Mouse (Mus musculus) R1 (cell line): ENCODE results near the gene Cpxm1.
"Not testable (repeated sequence)": the region's sequence is repeated elsewhere in the genome, so short reads cannot be mapped to it uniquely, and the experiment has no call there.

Experiments
- DNase-seq: peaks from one replicate; pipeline ENCODE4 v3.0.0-alpha.2; 2018; ENCODE audit warnings: low read depth, low spot score

Cpxm1 gene

DNA sequence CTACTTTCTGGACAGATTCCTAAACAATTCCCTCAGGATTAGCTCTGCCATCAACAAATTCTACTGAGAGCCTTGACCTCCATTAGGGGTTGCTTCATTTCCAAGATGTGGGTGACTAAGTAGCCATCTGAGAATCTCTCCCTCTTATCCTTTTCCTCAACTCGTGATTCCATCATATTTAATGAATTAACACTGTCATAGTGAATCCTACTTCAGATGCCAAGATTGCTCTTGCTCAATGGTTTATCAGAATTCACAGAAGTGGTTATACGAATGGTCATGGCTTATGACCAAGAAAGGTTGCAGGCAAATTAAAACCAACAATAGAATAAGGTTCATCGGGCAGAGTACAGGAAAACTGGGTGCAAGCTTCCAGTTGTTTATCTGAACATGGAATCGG, 4.5 kb upstream of the Cpxm1 start:
- DNase-seq: no peak

DNA sequence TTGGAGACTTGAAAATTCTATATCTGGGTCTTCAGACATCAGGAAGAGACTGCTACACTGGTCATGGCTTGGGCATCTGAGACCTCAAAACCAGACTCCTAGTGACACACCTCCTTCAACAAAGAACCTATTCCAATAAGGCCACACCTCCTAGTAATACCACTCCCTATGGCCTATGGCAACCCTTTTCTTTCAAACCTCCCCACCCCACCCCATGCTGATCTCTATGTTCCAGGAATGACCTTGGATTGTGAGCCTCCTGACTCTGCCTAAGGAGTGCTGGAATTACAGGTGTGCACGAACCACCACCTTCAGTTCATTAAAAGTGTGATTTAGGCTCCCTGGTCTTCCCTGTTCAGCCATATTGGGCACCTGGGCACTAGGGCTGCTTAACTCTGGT, 2.7 kb upstream of the Cpxm1 start:
- peak; percentile 83 for DNase-seq

DNA sequence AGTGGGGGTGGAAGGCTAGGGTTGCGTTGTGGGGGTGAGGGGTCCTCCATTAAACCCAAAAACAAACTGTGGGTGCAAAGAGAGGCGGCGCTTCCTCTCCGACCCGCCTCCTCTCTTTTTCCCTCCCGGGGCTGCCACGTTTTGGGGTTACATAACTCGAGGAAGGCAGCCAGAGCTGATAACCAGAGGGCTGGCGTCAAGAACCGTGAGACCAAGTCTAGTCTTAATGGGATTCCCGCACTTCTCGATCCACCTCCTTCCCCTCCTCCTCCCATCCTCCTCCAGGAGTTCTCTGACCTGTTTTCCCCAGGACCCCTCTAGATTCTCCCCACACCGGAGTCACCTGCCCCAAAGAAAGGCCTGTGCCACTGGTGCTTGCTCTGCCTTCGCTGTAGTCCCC, 717 bp upstream of the Cpxm1 start:
- DNase-seq: peak; percentile 54

- no peak for DNase-seq
These were observed 1.7 kb downstream of the Cpxm1 start for GRCm38 (mm10) chr2:130395696-130396095.

GRCm38 (mm10) chr2:130392836-130393235, 4.5 kb downstream of the Cpxm1 start:
- DNase-seq: no peak

DNA sequence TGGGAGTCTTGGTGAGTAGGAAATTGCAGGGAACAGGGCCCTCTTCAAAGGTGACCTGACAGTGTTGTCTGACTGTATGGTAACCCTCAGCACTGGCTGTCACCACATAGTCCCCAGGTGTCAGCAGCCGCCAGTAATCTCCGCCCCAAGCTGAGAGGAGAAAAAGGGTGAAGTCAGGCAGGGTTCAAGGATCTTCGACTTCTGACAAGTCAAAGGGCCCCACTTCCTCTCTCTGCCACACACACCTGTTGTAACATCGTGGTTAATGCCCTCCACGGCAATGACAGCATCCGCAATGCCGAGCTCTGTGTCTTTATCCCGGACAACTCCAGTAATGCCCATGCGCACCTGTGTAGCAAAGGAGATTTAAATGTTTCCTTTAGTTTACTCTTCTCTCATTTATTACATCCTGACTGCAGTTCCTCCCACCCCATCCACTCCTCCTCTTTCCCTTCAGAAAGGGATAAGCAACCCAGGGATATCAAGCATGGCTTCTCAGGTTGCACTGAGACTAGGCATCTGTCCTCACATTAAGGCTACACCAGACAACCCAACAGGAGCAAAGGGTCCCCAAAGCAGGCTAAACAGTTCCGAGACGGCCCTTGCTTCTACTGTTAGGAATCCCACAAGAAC, 6.3 kb downstream of the Cpxm1 start:
- no peak for DNase-seq

- peak; percentile 59 for DNase-seq
These were observed 8.6 kb downstream of the Cpxm1 start for GRCm38 (mm10) chr2:130388796-130389195.

DNA sequence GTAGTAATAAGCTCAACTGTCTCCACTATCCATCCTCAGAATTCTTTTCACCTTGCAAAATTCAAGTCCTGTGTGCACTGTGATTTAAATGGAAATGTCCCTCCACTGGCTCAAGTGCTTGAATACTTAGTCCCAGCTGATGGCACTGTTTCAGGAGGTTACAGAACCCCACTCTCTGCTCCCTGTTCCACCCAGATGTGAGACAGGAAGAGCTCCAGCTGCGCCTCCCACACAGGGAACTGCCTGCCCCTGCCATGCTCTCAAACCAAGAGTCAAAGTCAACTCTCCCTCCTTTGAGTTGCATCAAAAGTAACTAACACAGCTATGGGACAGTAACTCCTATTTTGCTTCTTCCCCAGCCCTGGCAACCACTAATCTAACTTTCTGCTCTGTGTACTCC, 11.2 kb downstream of the Cpxm1 start:
- DNase-seq: no peak

- DNase-seq: no peak
These were observed 13.5 kb downstream of the Cpxm1 start for GRCm38 (mm10) chr2:130383895-130384294.

- no peak for DNase-seq
These were observed 14.2 kb downstream of the Cpxm1 start for GRCm38 (mm10) chr2:130383205-130383604.

GRCm38 (mm10) chr2:130374951-130375350, 22.4 kb downstream of the Cpxm1 start:
- DNase-seq: no peak

DNA sequence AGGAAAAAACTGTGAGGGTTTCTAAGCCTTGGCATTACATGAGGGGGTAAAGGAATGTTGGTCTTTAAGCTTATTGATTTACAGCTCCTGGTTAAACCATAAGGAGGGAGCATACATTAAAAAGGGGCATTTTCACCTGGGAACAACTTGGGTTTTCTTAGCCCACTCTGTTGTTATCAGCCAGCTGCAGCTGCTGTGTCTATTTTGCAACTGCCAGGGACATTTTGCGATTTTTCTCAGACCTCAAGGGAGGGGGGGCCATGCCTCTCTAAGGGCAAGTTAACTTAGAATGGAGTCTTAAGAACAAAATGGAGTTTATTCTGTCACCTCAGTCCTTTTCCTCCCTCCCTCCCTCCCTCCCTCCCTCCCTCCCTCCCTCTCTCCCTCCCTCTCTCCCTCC, 24.3 kb downstream of the Cpxm1 start:
- not testable (repeated sequence) for DNase-seq

DNA sequence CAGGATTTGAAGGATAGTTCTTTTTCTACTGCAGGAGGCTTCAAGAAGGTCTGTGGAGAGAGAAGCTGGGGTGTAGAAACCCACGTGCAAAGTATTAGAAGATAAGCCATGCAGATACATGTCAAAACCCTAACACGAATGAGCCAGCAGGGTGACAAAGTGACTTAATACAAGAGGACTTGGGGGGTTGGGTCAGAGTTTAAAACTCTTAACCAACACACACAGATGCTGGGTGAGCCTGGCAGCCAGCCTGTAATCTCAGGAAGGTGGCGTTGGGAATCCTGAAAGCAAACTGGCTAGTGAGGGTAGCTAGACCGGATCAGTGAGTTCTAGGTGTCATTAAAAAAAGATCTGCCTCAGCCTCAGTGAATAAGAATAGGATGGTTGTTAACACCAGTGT, 30.0 kb downstream of the Cpxm1 start:
- DNase-seq: no peak

GRCm38 (mm10) chr2:130365211-130366094, 31.9 kb downstream of the Cpxm1 start:
- DNase-seq: peak; percentile 57

DNA sequence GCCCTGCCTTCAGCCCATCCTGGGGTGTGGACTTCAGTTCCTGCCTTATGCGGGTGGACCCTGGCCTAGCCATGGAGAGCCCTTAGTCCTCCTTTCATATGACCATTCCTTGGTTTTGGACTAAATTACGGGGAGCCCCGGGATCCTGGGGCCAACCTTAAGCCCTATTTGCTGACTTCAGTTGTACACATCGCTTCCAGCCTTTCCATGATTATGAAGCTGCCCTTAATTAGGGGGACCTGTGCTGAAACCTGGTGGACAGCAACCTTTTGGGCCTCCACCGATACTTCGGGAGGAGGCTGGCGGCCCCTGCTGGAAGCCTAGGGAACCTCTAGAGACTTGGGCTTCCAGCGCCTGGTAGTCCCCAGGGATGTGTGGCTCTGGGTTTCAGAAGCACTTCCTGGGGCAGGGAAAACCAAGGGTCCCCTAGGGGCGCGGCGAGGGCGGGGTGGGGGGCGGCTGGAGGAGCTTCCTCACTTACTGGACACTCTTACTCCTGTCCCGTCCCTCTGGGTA, 34.8 kb downstream of the Cpxm1 start:
- peak; percentile 83 for DNase-seq

- DNase-seq: no peak
These were observed 38.5 kb downstream of the Cpxm1 start for GRCm38 (mm10) chr2:130358852-130359251.

- no peak for DNase-seq
These were observed 39.8 kb downstream of the Cpxm1 start for GRCm38 (mm10) chr2:130357551-130357950.

- no peak for DNase-seq
These were observed 43.5 kb downstream of the Cpxm1 start for GRCm38 (mm10) chr2:130353889-130354288.

DNA sequence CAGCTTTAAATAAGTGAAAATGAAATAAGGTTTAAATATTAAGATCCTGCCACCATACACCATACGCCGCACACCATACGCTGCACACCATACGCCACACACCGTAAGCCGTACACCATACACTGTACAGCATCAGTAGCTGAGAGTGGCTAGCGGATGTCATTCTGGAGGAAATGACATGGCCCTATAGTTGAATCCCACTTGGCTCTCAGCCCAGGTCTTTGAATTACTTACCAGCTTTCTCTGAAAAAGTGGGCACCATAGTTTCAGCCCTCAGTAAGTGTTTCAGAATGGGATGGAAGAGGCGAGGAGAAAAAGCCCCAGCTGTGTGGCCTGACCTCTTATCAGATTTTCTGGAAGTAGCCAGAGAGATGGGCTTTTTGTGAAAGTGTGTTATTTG, 44.0 kb downstream of the Cpxm1 start:
- DNase-seq: no peak

DNA sequence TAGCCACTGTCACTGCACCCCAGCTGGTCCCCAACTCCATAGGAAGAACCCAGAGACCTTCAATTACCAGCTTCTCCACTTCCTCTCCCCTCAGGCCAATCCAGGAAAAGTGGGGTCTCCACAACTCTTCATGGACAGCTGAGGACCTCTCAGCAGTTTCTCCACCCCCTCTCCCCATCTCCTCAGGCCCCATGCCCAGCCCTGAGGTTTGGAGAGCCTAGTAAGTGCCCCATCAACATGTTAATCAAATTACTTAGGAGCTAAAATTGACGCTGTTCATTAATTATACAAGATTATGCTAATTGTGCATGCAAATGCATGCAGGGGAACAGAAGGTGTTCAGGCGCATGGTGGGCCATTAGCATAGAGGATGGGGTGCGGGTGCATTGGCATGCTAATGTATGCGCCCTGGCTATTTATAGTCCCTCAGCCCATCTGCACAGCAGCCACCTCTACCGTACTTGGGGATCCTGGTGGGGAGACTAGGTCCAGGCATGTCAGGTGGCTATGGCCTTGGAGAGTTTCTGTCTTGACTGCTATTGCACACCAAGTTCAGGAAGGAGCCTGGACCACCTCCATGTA, 45.5 kb downstream of the Cpxm1 start:
- peak; percentile 17 for DNase-seq

GRCm38 (mm10) chr2:130350376-130350775, 47.0 kb downstream of the Cpxm1 start:
- DNase-seq: peak; percentile 76

DNA sequence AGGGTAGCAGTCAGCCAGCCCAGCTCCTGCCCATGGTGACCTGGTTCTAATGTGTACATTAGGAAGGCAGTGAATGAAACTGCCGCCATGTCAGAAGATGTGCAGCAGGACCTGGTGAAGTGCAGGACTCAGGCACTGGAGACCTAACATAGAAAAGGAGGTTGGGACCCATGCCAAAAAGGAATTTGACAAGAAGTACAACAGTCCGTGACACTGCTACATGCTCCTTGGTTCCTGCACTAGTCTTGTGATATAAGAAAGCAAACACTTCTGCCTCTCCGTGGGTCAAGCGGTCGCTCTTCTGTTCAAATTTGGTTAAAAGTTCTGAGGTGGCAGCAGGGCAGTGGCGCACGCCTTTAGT, 56.2 kb downstream of the Cpxm1 start:
- no peak for DNase-seq
